Mouse (Mus musculus): Measurements from ENCODE around the gene Clasrp. TPM values are rescaled to one million over a fixed set of nuclear protein-coding genes. Genes with fewer than 3 reads are reported as not detected.
"Not testable (repeated sequence)": the region's sequence is repeated elsewhere in the genome, so short reads cannot be mapped to it uniquely, and the experiment has no call there.

Gene Clasrp
- polyA plus RNA-seq, 1 experiment from 2014 or later, result 57.2 TPM

GRCm38 (mm10) chr7:19615036-19615577 lies 10.8 kb upstream of the Clasrp start:
- ATAC-seq, result no peak
- WGBS, result 91% methylated on average over 12 of the region's 12 CpGs

GRCm38 (mm10) chr7:19610969-19611368 lies 6.7 kb upstream of the Clasrp start:
- Histone ChIP-seq H3K9ac (replicated peaks; ENCODE audit: low read depth, low read length) (no peak overlapping the region), H3K9me3 (ENCODE audit: control insufficient read depth, low read length) (no peaks in the 10 kb centered on the region), H3K27me3 (replicated peaks; ENCODE audit: control insufficient read depth, insufficient read depth, low read length) (no peaks in the 10 kb centered on the region), H3K4me1 (replicated peaks; ENCODE audit: control insufficient read depth, insufficient read depth, low read length) (no peaks in the 10 kb centered on the region), H3K36me3 (ENCODE audit: control insufficient read depth, insufficient read depth) (no peaks in the 10 kb centered on the region), H3K4me3 (replicated peaks; ENCODE audit: low read length) (no peak overlapping the region), H3K4me2 (ENCODE audit: low read length) (no peak overlapping the region), H3K27ac (ENCODE audit: low read length) (no peak overlapping the region)
- WGBS, result 68% methylated on average over 5 of the region's 5 CpGs
- ATAC-seq, result no peak

More at GRCm38 (mm10) chr7:19615036-19615577, 10.8 kb upstream of the Clasrp start:
- no peak overlapping the region for H3K27ac ChIP-seq (ENCODE audit: low read length)
- H3K4me1 ChIP-seq (replicated peaks; ENCODE audit: control insufficient read depth, insufficient read depth, low read length), result 0 out of 2 replicates have a peak, but pooled peaks cover 3% of the 10 kb centered on the region
- H3K9ac ChIP-seq (replicated peaks; ENCODE audit: low read depth, low read length), result no peak overlapping the region
- no peak overlapping the region for H3K4me2 ChIP-seq (ENCODE audit: low read length)
- H3K4me3 ChIP-seq (replicated peaks; ENCODE audit: low read length), result no peak overlapping the region
- no peaks in the 10 kb centered on the region for H3K27me3 ChIP-seq (replicated peaks; ENCODE audit: control insufficient read depth, insufficient read depth, low read length)
- no peaks in the 10 kb centered on the region for H3K36me3 ChIP-seq (ENCODE audit: control insufficient read depth, insufficient read depth)
- H3K9me3 ChIP-seq (ENCODE audit: control insufficient read depth, low read length), result no peaks in the 10 kb centered on the region

- H3K4me3 ChIP-seq (replicated peaks; ENCODE audit: low read length), result no peak overlapping the region
- H3K27me3 ChIP-seq (replicated peaks; ENCODE audit: control insufficient read depth, insufficient read depth, low read length), result no peaks in the 10 kb centered on the region
- 92% methylated on average over 12 of the region's 12 CpGs for WGBS
- no peaks in the 10 kb centered on the region for H3K4me1 ChIP-seq (replicated peaks; ENCODE audit: control insufficient read depth, insufficient read depth, low read length)
- H3K9me3 ChIP-seq (ENCODE audit: control insufficient read depth, low read length), result no peaks in the 10 kb centered on the region
- H3K9ac ChIP-seq (replicated peaks; ENCODE audit: low read depth, low read length), result no peak overlapping the region
- no peak for ATAC-seq
- H3K36me3 ChIP-seq (ENCODE audit: control insufficient read depth, insufficient read depth), result no peaks in the 10 kb centered on the region
- H3K4me2 ChIP-seq (ENCODE audit: low read length), result no peak overlapping the region
- H3K27ac ChIP-seq (ENCODE audit: low read length), result no peak overlapping the region
Measured at GRCm38 (mm10) chr7:19609641-19610332, 5.5 kb upstream of the Clasrp start.

- Histone ChIP-seq H3K27me3 (replicated peaks; ENCODE audit: control insufficient read depth, insufficient read depth, low read length) (no peaks in the 10 kb centered on the region), H3K4me3 (replicated peaks; ENCODE audit: low read length) (no peak overlapping the region), H3K27ac (ENCODE audit: low read length) (no peak overlapping the region), H3K4me2 (ENCODE audit: low read length) (no peak overlapping the region), H3K9me3 (ENCODE audit: control insufficient read depth, low read length) (no peaks in the 10 kb centered on the region), H3K9ac (replicated peaks; ENCODE audit: low read depth, low read length) (no peak overlapping the region), H3K36me3 (ENCODE audit: control insufficient read depth, insufficient read depth) (no peaks in the 10 kb centered on the region), H3K4me1 (replicated peaks; ENCODE audit: control insufficient read depth, insufficient read depth, low read length) (peaks cover 15% of the 10 kb centered on the region)
- ATAC-seq, result no peak
- 84% methylated on average over 5 of the region's 5 CpGs for WGBS
Measured at GRCm38 (mm10) chr7:19607291-19607690, 3.0 kb upstream of the Clasrp start.

GRCm38 (mm10) chr7:19604606-19605214 lies 424 bp upstream of the Clasrp start:
- Histone ChIP-seq H3K4me2 (ENCODE audit: low read length) (peak overlapping the region; percentile 57), H3K27ac (ENCODE audit: low read length) (peak overlapping the region; percentile 48; the same call in 1 of the 2 replicates)
- ATAC-seq, result peak; percentile 3; the same call in 1 of the 2 replicates

GRCm38 (mm10) chr7:19603055-19603454 lies 1.2 kb downstream of the Clasrp start:
- WGBS, result 76% methylated on average over 12 of the region's 12 CpGs
- peak overlapping the region; percentile 73; the same call in 1 of the 2 replicates for H3K4me3 ChIP-seq (replicated peaks; ENCODE audit: low read length)
- H3K4me2 ChIP-seq (ENCODE audit: low read length), result peak overlapping the region; percentile 57
- H3K9me3 ChIP-seq (ENCODE audit: control insufficient read depth, low read length), result no peaks in the 10 kb centered on the region
- peaks cover 2% of the 10 kb centered on the region; the same call in 1 of the 2 replicates for H3K36me3 ChIP-seq (ENCODE audit: control insufficient read depth, insufficient read depth)
- no peak overlapping the region for H3K27ac ChIP-seq (ENCODE audit: low read length)
- no peak for ATAC-seq
- no peaks in the 10 kb centered on the region for H3K27me3 ChIP-seq (replicated peaks; ENCODE audit: control insufficient read depth, insufficient read depth, low read length)
- no peak overlapping the region for H3K9ac ChIP-seq (replicated peaks; ENCODE audit: low read depth, low read length)
- H3K4me1 ChIP-seq (replicated peaks; ENCODE audit: control insufficient read depth, insufficient read depth, low read length), result peaks cover 29% of the 10 kb centered on the region

More at GRCm38 (mm10) chr7:19604606-19605214, 424 bp upstream of the Clasrp start:
- H3K27me3 ChIP-seq (replicated peaks; ENCODE audit: control insufficient read depth, insufficient read depth, low read length); H3K36me3 ChIP-seq (ENCODE audit: control insufficient read depth, insufficient read depth); H3K9me3 ChIP-seq (ENCODE audit: control insufficient read depth, low read length): not testable (repeated sequence)
- Histone ChIP-seq H3K4me1 (replicated peaks; ENCODE audit: control insufficient read depth, insufficient read depth, low read length) (peaks cover 29% of the 10 kb centered on the region), H3K4me3 (replicated peaks; ENCODE audit: low read length) (peak overlapping the region; percentile 73), H3K9ac (replicated peaks; ENCODE audit: low read depth, low read length) (peak overlapping the region; percentile 84; the same call in 1 of the 2 replicates)
- WGBS, result 60% methylated on average over 10 of the region's 10 CpGs

GRCm38 (mm10) chr7:19600562-19600961 lies 3.7 kb downstream of the Clasrp start:
- Histone ChIP-seq H3K4me1 (replicated peaks; ENCODE audit: control insufficient read depth, insufficient read depth, low read length) (peaks cover 29% of the 10 kb centered on the region), H3K9ac (replicated peaks; ENCODE audit: low read depth, low read length) (no peak overlapping the region), H3K27me3 (replicated peaks; ENCODE audit: control insufficient read depth, insufficient read depth, low read length) (no peaks in the 10 kb centered on the region), H3K27ac (ENCODE audit: low read length) (no peak overlapping the region), H3K9me3 (ENCODE audit: control insufficient read depth, low read length) (no peaks in the 10 kb centered on the region), H3K36me3 (ENCODE audit: control insufficient read depth, insufficient read depth) (peaks cover 9% of the 10 kb centered on the region), H3K4me2 (ENCODE audit: low read length) (no peak overlapping the region), H3K4me3 (replicated peaks; ENCODE audit: low read length) (no peak overlapping the region)
- 52% methylated on average over 5 of the region's 5 CpGs for WGBS
- no peak; the same call in 1 of the 2 replicates for ATAC-seq

DNA sequence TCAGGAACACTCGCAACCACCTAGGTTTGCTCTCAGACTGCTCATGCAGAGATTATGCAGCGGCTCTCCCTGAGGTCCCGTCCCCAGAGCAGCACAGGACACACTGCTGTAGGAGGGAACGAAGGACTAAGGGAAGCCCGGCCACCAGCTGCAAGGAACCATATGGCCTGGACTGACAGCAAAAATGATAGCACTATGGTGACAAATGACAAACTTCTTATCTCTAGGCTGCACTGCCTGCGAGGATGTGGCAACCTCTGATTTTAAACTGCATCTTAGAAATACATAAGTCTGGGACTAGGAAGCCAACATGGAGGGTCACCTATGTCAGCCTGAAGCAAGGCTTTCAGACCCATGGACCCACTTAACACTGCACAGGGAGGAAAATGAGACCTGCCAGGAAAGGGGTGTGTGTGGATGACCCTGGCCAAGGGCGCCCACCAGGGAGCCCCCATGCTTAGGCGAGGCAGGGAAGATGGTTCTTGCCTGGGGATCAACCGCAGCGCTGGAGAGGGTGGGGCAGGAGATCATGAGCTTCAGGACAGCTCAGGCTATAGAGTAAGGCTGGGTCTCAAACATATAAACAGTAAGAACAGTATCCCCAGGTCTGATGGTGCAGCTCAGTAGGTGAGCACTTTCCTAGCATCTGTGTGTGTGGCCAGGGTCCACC lies 11.1 kb downstream of the Clasrp start:
- Histone ChIP-seq H3K4me1 (replicated peaks; ENCODE audit: control insufficient read depth, insufficient read depth, low read length) (no peaks in the 10 kb centered on the region), H3K9me3 (ENCODE audit: control insufficient read depth, low read length) (no peaks in the 10 kb centered on the region), H3K27me3 (replicated peaks; ENCODE audit: control insufficient read depth, insufficient read depth, low read length) (no peaks in the 10 kb centered on the region), H3K27ac (ENCODE audit: low read length) (no peak overlapping the region), H3K9ac (replicated peaks; ENCODE audit: low read depth, low read length) (no peak overlapping the region), H3K4me3 (replicated peaks; ENCODE audit: low read length) (no peak overlapping the region), H3K36me3 (ENCODE audit: control insufficient read depth, insufficient read depth) (peaks cover 49% of the 10 kb centered on the region), H3K4me2 (ENCODE audit: low read length) (no peak overlapping the region)
- ATAC-seq, result no peak
- 94% methylated on average over 10 of the region's 10 CpGs for WGBS

- H3K27me3 ChIP-seq (replicated peaks; ENCODE audit: control insufficient read depth, insufficient read depth, low read length), result no peaks in the 10 kb centered on the region
- H3K9ac ChIP-seq (replicated peaks; ENCODE audit: low read depth, low read length), result no peak overlapping the region
- ATAC-seq, result peak; percentile 48
- peaks cover 61% of the 10 kb centered on the region for H3K36me3 ChIP-seq (ENCODE audit: control insufficient read depth, insufficient read depth)
- H3K4me2 ChIP-seq (ENCODE audit: low read length), result no peak overlapping the region
- no peaks in the 10 kb centered on the region for H3K4me1 ChIP-seq (replicated peaks; ENCODE audit: control insufficient read depth, insufficient read depth, low read length)
- no peaks in the 10 kb centered on the region; the same call in 1 of the 2 replicates for H3K9me3 ChIP-seq (ENCODE audit: control insufficient read depth, low read length)
- 48% methylated on average over 3 of the region's 3 CpGs for WGBS
- no peak overlapping the region for H3K27ac ChIP-seq (ENCODE audit: low read length)
- no peak overlapping the region for H3K4me3 ChIP-seq (replicated peaks; ENCODE audit: low read length)
Measured at GRCm38 (mm10) chr7:19589917-19590316, 14.4 kb downstream of the Clasrp start.
